Mouse (Mus musculus) neural tube, embryonic 11.5 days (tissue): Measurements from ENCODE around the gene Parm1. TPM values are rescaled to one million over a fixed set of nuclear protein-coding genes. Genes with fewer than 3 reads are reported as not detected.

Source experiments
- ATAC-seq: fragments of 200-750 bp; cut with Nextera tagmentation; 2 replicates; pipeline ENCODE4 v1.8.0; 2017; ENCODE audit warnings: moderate number of reproducible peaks, mild to moderate bottlenecking, moderate TSS enrichment, moderate library complexity; ENCODE audit not compliant: insufficient read depth, low FRiP score, low TSS enrichment
- DNase-seq: peaks from one replicate; pipeline ENCODE4 v3.0.0-alpha.2; 2015; ENCODE audit warnings: low spot score
- H3K27ac ChIP-seq: fragments of 300-500 bp; sonication (generic); 2 replicates; pipeline ENCODE4 v1.5.1; 2014; ENCODE audit warnings: low read depth, mild to moderate bottlenecking, low read length
- H3K27me3 ChIP-seq: fragments of 300-500 bp; sonication (generic); 2 replicates; pipeline ENCODE4 v1.6.1; 2014; ENCODE audit warnings: mild to moderate bottlenecking, low read length, mixed read lengths; ENCODE audit not compliant: control insufficient read depth, insufficient read depth
- H3K36me3 ChIP-seq: fragments of 300-500 bp; sonication (generic); 2 replicates; pipeline ENCODE4 v1.6.1; 2014; ENCODE audit warnings: mild to moderate bottlenecking, low read length, moderate library complexity, mixed read lengths; ENCODE audit not compliant: control insufficient read depth, insufficient read depth
- H3K4me1 ChIP-seq: fragments of 300-500 bp; sonication (generic); 2 replicates; pipeline ENCODE4 v1.6.1; 2014; ENCODE audit warnings: low read length, mixed read lengths; ENCODE audit not compliant: control insufficient read depth, insufficient read depth
- H3K4me2 ChIP-seq: fragments of 300-500 bp; sonication (generic); 2 replicates; pipeline ENCODE4 v1.6.1; 2014; ENCODE audit warnings: low read depth, mild to moderate bottlenecking, moderate library complexity
- H3K4me3 ChIP-seq: fragments of 300-500 bp; sonication (generic); 2 replicates; pipeline ENCODE4 v1.5.1; 2014; ENCODE audit warnings: low read depth, low read length
- H3K9ac ChIP-seq: fragments of 300-500 bp; sonication (generic); 2 replicates; pipeline ENCODE4 v1.6.1; 2014; ENCODE audit warnings: mild to moderate bottlenecking, low read length
- H3K9me3 ChIP-seq: fragments of 300-500 bp; sonication (generic); 2 replicates; pipeline ENCODE4 v1.6.1; 2016; ENCODE audit warnings: low read length; ENCODE audit not compliant: control insufficient read depth
- WGBS: fragments of 180-500 bp; shearing (Covaris S2); extraction: QIAGEN DNeasy Blood & Tissue Kit; methylation state at CpG from one replicate; pipeline ENCODE4 v1.1.7; 2014; 5-methylcytosine and 5-hydroxymethylcytosine counted together
- polyA plus RNA-seq: library from polyadenylated mRNA; unstranded; fragments of >200 nt; fragmentation: Nextera tagmentation; extraction: Ambion mirVana; gene quantifications from 2 replicates; pipeline ENCODE4 v1.2.1, GENCODE M21; 2014

Gene Parm1
- polyA plus RNA-seq, 1 experiment from 2014 or later: 17.6 TPM

DNA sequence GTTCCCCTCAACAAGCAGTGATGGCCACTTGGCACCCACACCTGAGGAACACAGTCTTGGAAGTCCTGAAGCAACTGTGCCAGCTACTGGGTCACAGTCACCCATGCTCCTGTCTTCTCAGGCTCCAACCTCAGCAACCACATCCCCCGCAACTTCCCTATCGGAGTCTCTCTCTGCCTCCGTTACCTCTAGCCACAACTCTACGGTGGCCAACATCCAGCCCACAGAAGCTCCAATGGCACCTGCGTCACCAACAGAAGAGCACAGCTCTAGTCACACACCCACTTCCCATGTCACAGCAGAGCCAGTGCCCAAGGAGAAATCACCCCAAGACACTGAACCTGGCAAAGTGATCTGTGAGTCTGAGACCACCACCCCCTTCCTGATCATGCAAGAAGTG lies 76.7 kb downstream of the Parm1 start:
- WGBS: 94% methylated on average over 5 of the region's 5 CpGs
- H3K4me1 ChIP-seq: no peaks in the 10 kb centered on the region
- H3K4me2 ChIP-seq: no peak overlapping the region
- H3K9ac ChIP-seq: no peak overlapping the region
- no peak overlapping the region for H3K4me3 ChIP-seq
- no peak for DNase-seq
- ATAC-seq: no peak
- H3K27me3 ChIP-seq: no peaks in the 10 kb centered on the region
- no peak overlapping the region for H3K27ac ChIP-seq
- no peaks in the 10 kb centered on the region for H3K36me3 ChIP-seq
- H3K9me3 ChIP-seq: no peaks in the 10 kb centered on the region

DNA sequence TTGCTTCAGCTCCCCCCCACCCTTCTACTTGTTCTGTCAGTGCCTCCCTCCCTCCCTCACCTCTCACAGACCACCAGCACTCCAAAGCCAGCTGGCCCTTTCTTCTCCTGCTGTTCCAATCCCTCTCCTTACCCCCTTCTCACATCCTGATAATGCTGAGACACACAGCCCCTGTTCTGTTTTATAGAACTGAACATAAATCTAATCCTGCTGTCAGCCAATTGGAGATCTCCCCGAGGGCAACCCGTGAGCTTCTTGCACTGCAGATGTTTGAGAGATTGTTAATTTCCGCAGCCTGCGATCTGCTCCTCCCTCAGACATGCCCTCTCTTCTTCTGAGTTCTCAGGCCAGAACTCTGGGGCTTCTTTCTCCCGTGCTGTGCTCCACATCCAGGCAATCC lies 79.8 kb downstream of the Parm1 start:
- H3K4me1 ChIP-seq: no peaks in the 10 kb centered on the region
- H3K36me3 ChIP-seq: no peaks in the 10 kb centered on the region
- no peaks in the 10 kb centered on the region for H3K27me3 ChIP-seq
- H3K4me2 ChIP-seq: no peak overlapping the region
- 18% methylated on average over 5 of the region's 5 CpGs for WGBS
- H3K9me3 ChIP-seq: no peaks in the 10 kb centered on the region
- ATAC-seq: peak; percentile 56
- H3K27ac ChIP-seq: no peak overlapping the region
- no peak overlapping the region for H3K4me3 ChIP-seq
- no peak for DNase-seq
- no peak overlapping the region for H3K9ac ChIP-seq

DNA sequence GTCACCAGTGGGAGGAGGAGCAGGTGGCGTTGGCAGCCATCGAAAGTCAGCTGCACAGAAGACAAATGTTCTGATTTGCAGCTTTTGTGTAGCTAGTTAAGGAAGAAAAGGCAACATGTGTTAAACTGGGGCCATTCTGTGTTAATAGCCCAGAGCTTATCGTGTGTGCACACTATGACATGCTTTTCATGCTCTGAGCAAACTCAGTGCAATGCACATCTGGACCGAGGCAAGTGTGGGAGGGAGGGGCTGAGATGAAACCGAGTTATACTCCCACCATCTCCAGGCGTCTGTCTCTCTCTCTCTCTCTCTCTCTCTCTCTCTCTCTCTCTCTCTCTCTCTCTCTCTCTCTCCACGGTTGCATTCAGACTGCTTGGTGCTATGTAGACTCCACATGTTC lies 82.4 kb downstream of the Parm1 start:
- no peaks in the 10 kb centered on the region for H3K36me3 ChIP-seq
- no peaks in the 10 kb centered on the region for H3K4me1 ChIP-seq
- no peaks in the 10 kb centered on the region for H3K9me3 ChIP-seq
- H3K4me3 ChIP-seq: no peak overlapping the region
- H3K27ac ChIP-seq: no peak overlapping the region
- no peak overlapping the region for H3K4me2 ChIP-seq
- no peaks in the 10 kb centered on the region for H3K27me3 ChIP-seq
- no peak overlapping the region for H3K9ac ChIP-seq
- 56% methylated on average over 7 of the region's 7 CpGs for WGBS
- peak; percentile 28 for DNase-seq
- ATAC-seq: no peak

DNA sequence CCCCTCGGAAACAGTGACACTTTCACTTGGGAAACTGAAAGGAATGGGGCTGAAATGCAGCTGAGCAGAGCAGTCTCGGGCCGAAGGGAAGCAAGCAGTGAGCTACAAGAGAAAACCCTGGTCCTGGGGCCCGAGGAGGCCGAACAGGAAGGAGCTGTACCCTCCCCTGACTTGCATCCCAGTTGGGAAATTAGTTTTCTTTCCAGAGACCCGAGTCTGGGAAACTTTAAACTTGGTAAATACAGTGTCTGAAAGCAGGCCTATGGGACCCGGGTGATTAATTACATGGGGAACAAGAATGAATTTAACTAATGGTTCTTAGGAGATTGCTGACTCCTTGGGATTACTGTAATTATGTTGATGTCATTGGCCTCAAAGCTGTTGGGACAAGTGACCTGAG lies 85.9 kb downstream of the Parm1 start:
- no peaks in the 10 kb centered on the region for H3K9me3 ChIP-seq
- no peaks in the 10 kb centered on the region for H3K36me3 ChIP-seq
- no peak overlapping the region for H3K4me2 ChIP-seq
- DNase-seq (no peak), ATAC-seq (no peak)
- H3K27ac ChIP-seq: no peak overlapping the region
- 69% methylated on average over 7 of the region's 7 CpGs for WGBS
- no peak overlapping the region for H3K9ac ChIP-seq
- H3K27me3 ChIP-seq: no peaks in the 10 kb centered on the region
- H3K4me3 ChIP-seq: no peak overlapping the region
- no peaks in the 10 kb centered on the region for H3K4me1 ChIP-seq

DNA sequence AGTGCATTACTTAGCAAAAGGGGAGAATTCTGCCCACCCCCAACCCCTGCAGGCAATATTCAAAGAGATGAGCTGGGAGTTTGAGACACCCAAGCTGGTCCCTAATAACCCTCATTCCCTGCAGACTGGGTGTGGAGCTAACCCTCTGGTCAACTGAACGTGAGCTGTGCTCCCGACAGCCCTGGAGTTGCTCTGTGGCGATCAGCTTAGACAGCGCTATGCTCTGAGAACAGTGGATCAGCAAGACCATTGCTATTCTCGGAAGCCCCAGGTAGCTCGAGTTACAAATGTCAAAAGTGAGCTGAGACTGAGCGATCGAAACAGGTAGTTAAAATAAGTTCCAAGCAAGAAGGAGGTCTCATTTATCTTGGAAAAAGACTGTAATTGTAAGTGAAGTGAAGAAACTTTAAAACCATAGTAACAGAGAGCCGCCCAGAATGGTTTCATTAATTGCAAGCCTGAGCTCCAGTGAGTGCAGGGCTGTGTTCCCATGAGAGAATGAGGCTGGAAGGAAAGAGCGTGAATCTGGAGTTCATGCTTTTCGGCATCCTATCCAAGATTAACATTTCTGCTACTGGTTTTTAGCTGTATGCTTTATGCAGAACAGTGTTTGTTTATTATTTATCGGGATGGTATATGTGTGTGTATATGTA lies 86.5 kb downstream of the Parm1 start:
- 72% methylated on average over 12 of the region's 12 CpGs for WGBS
- H3K9ac ChIP-seq: no peak overlapping the region
- H3K4me3 ChIP-seq: no peak overlapping the region
- no peak overlapping the region for H3K27ac ChIP-seq
- no peaks in the 10 kb centered on the region for H3K27me3 ChIP-seq
- ATAC-seq: no peak
- no peaks in the 10 kb centered on the region for H3K4me1 ChIP-seq
- no peaks in the 10 kb centered on the region for H3K9me3 ChIP-seq
- DNase-seq: no peak
- no peak overlapping the region for H3K4me2 ChIP-seq
- no peaks in the 10 kb centered on the region for H3K36me3 ChIP-seq

DNA sequence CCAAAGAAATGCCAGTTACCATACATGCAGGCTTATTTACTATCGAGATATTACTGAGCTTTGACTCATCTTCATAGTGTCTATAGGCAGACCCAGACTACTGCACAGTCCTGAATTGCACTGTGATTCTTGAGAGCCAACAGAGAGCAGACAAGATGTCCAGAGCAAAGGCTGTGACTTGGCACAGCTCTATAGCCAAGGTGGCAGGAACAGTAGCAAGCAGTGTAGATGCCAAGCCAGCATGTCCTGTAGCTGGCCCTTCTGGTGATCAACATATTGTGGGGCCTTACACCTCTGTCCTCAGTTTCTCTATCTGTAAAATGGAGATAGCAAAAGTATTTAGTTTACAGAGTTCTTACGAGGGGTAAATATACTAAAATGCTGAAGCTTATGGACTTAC lies 89.8 kb downstream of the Parm1 start:
- DNase-seq: no peak
- Histone ChIP-seq H3K9me3 (no peaks in the 10 kb centered on the region), H3K27me3 (no peaks in the 10 kb centered on the region), H3K36me3 (no peaks in the 10 kb centered on the region), H3K4me1 (no peaks in the 10 kb centered on the region), H3K4me3 (no peak overlapping the region), H3K9ac (no peak overlapping the region), H3K4me2 (no peak overlapping the region), H3K27ac (no peak overlapping the region)
- ATAC-seq: no peak
- WGBS: 92% methylated on average over 2 of the region's 2 CpGs

DNA sequence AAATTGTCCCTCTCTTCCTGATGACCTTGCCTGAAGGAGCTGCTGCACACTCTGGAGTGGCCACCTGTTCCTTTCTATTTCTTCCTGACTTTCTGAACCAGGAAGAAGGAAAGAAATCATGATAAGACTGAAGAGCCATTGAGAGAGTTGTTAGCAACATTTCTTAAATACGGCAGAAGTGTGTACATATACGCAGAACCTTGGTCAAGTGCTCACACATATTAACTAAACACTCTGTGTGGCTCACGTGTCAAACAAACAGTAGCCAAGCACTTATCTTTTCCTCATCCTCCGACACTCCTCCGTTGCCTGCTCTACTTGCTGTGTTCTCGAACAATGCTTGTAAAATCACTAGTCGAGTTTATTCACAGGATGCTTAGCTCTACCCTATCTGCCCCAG lies 90.4 kb downstream of the Parm1 start:
- no peak for DNase-seq
- Histone ChIP-seq H3K9ac (no peak overlapping the region), H3K4me3 (no peak overlapping the region), H3K27me3 (no peaks in the 10 kb centered on the region), H3K9me3 (no peaks in the 10 kb centered on the region), H3K4me2 (no peak overlapping the region), H3K4me1 (no peaks in the 10 kb centered on the region), H3K36me3 (no peaks in the 10 kb centered on the region), H3K27ac (no peak overlapping the region)
- no peak for ATAC-seq
- WGBS: 90% methylated on average over 7 of the region's 7 CpGs

DNA sequence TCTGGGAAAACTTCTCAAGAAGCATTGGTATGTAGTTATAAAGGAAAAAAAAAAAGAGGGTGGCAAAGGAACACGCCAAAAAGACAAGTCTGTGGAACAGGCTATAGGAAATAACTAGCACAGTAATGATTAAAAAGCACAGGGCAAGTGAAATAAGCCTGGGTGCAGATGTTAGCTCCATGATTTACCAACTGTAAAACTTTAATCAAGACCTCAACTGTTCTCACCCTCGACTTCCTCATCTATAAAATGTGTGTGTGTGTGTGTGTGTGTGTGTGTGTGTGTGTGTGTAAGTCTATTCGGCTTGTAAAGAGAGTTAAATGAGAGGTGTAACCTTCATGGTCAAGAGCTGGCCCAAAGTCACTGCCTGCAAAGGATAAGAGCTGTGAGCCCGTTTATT lies 91.6 kb downstream of the Parm1 start:
- WGBS: 80% methylated on average over 4 of the region's 4 CpGs
- Histone ChIP-seq H3K36me3 (no peaks in the 10 kb centered on the region), H3K9ac (no peak overlapping the region), H3K4me3 (no peak overlapping the region), H3K27ac (no peak overlapping the region), H3K4me1 (no peaks in the 10 kb centered on the region), H3K27me3 (no peaks in the 10 kb centered on the region), H3K4me2 (no peak overlapping the region), H3K9me3 (no peaks in the 10 kb centered on the region)
- DNase-seq (no peak), ATAC-seq (no peak)

DNA sequence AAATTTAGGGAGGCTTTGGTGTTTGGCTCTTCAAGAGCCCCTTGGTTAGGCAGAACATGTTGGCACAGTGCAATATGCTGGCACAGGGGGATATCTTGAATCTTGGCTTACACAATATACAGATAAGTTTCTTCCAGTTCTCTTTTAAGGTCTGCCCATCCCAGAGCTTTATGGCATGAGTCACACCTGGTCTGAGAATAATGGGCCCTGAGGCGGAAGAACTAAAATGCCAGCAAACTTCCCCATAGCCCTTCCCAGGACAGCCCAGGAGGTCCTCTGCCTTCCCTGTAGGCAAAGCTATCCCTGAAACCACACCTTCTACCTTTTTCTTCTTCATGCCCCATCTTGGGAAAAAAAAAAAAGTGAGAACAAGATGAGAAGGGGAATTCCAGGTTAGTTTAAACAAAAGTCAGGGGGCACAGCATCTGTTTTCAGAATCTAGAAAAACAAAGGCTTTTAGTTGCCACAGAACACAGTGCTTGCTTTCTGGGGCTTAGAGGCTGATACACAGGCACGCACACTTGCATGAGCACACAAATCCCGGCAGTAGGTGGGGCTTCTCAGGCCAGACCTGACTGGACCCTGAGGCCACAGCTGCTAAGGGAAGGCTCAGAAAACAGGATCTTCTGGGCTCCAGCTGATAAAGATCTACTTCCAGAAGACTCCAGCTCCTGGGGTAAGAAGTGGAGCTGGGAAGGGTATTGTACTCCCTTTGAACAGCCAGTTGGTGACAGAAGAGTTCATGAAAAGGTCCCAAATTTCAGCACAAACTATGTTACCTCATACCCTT lies 92.3 kb downstream of the Parm1 start:
- WGBS: 81% methylated on average over 3 of the region's 3 CpGs
- no peak overlapping the region for H3K4me2 ChIP-seq
- no peak overlapping the region for H3K4me3 ChIP-seq
- no peaks in the 10 kb centered on the region for H3K27me3 ChIP-seq
- no peak for ATAC-seq
- H3K4me1 ChIP-seq: no peaks in the 10 kb centered on the region
- H3K9ac ChIP-seq: no peak overlapping the region
- H3K9me3 ChIP-seq: no peaks in the 10 kb centered on the region
- H3K27ac ChIP-seq: no peak overlapping the region
- no peaks in the 10 kb centered on the region for H3K36me3 ChIP-seq
- no peak for DNase-seq
